Mouse (Mus musculus): ENCODE results near the gene Rnf103. TPM values are rescaled to one million over a fixed set of nuclear protein-coding genes. Genes with fewer than 3 reads are reported as not detected.
"Not testable (repeated sequence)": the region's sequence is repeated elsewhere in the genome, so short reads cannot be mapped to it uniquely, and the experiment has no call there.

Rnf103 gene
- polyA plus RNA-seq, 1 experiment from 2014 or later = 31.3 TPM

- TF ChIP-seq CTCF (IDR thresholded peaks at IDR 0.05) = no peak
- DNase-seq (ENCODE audit: low read depth, low spot score) = no peak
- POLR2A ChIA-PET = no interaction called here
- in situ Hi-C loops (cut with MboI; ENCODE audit: low pct_unique_long_range_greater_than_20kb) = no loop called here
- H3K27me3 ChIP-seq = no peaks in the 10 kb centered on the region
- CTCF ChIA-PET = interaction anchor here (1.2 to 2.6 kb wide), 2 partner anchors 12 to 13 kb away, joined by 3 to 7 read pairs; no protein-coding TSS in a partner anchor
- ATAC-seq = no peak
These were observed 20.9 kb upstream of the Rnf103 start for GRCm38 (mm10) chr6:71472786-71473185.

- ATAC-seq = no peak
- DNase-seq (ENCODE audit: low read depth, low spot score) = no peak
- ChIA-PET POLR2A (no interaction called here), CTCF (no interaction called here)
- in situ Hi-C loops (cut with MboI; ENCODE audit: low pct_unique_long_range_greater_than_20kb) = no loop called here
- TF ChIP-seq CTCF (IDR thresholded peaks at IDR 0.05) = no peak
- no peaks in the 10 kb centered on the region for H3K27me3 ChIP-seq
These were observed 18.1 kb upstream of the Rnf103 start for GRCm38 (mm10) chr6:71475604-71476003.

- ChIA-PET CTCF (no interaction called here), POLR2A (no interaction called here)
- no peaks in the 10 kb centered on the region for H3K27me3 ChIP-seq
- in situ Hi-C loops (cut with MboI; ENCODE audit: low pct_unique_long_range_greater_than_20kb) = no loop called here
- DNase-seq (ENCODE audit: low read depth, low spot score) = no peak
- no peak for ATAC-seq
- no peak for TF ChIP-seq CTCF (IDR thresholded peaks at IDR 0.05)
These were observed 16.9 kb upstream of the Rnf103 start for GRCm38 (mm10) chr6:71476783-71477182.

GRCm38 (mm10) chr6:71478816-71479568 is 14.7 kb upstream of the Rnf103 start:
- POLR2A ChIA-PET; ATAC-seq; DNase-seq (ENCODE audit: low read depth, low spot score); in situ Hi-C loops (cut with MboI; ENCODE audit: low pct_unique_long_range_greater_than_20kb); CTCF ChIA-PET; H3K27me3 ChIP-seq: not testable (repeated sequence)

GRCm38 (mm10) chr6:71479588-71479987 is 14.1 kb upstream of the Rnf103 start:
- DNase-seq (ENCODE audit: low read depth, low spot score); in situ Hi-C loops (cut with MboI; ENCODE audit: low pct_unique_long_range_greater_than_20kb); CTCF ChIA-PET; H3K27me3 ChIP-seq; ATAC-seq; POLR2A ChIA-PET: not testable (repeated sequence)

- POLR2A ChIA-PET = interaction anchor here (0.6 kb wide), 1 partner anchor 223 kb away, joined by 3 read pairs; no protein-coding TSS in a partner anchor
- in situ Hi-C loops (cut with MboI; ENCODE audit: low pct_unique_long_range_greater_than_20kb) = no loop called here
- CTCF ChIA-PET = no interaction called here
- no peak for TF ChIP-seq CTCF (IDR thresholded peaks at IDR 0.05)
- H3K27me3 ChIP-seq = no peaks in the 10 kb centered on the region
- no peak for ATAC-seq
- no peak for DNase-seq (ENCODE audit: low read depth, low spot score)
These were observed 13.6 kb upstream of the Rnf103 start for GRCm38 (mm10) chr6:71480136-71480535.

GRCm38 (mm10) chr6:71481136-71481535 is 12.6 kb upstream of the Rnf103 start:
- no peaks in the 10 kb centered on the region for H3K27me3 ChIP-seq
- TF ChIP-seq CTCF (IDR thresholded peaks at IDR 0.05) = no peak
- ATAC-seq (no peak), DNase-seq (ENCODE audit: low read depth, low spot score) (no peak)
- in situ Hi-C loops (cut with MboI; ENCODE audit: low pct_unique_long_range_greater_than_20kb) = no loop called here
- CTCF ChIA-PET = no interaction called here
- POLR2A ChIA-PET = no interaction called here

GRCm38 (mm10) chr6:71485246-71485645 is 8.4 kb upstream of the Rnf103 start:
- no peak for TF ChIP-seq CTCF (IDR thresholded peaks at IDR 0.05)
- in situ Hi-C loops (cut with MboI; ENCODE audit: low pct_unique_long_range_greater_than_20kb) = no loop called here
- ChIA-PET POLR2A (no interaction called here), CTCF (interaction anchor here (1.5 kb wide), 1 partner anchor 13 kb away, joined by 7 read pairs; no protein-coding TSS in a partner anchor)
- DNase-seq (ENCODE audit: low read depth, low spot score) (no peak), ATAC-seq (no peak)
- H3K27me3 ChIP-seq = no peaks in the 10 kb centered on the region

GRCm38 (mm10) chr6:71486226-71486625 is 7.5 kb upstream of the Rnf103 start:
- DNase-seq (ENCODE audit: low read depth, low spot score) (no peak), ATAC-seq (no peak)
- ChIA-PET POLR2A (no interaction called here), CTCF (no interaction called here)
- in situ Hi-C loops (cut with MboI; ENCODE audit: low pct_unique_long_range_greater_than_20kb) = no loop called here
- no peaks in the 10 kb centered on the region for H3K27me3 ChIP-seq
- TF ChIP-seq CTCF (IDR thresholded peaks at IDR 0.05) = no peak

GRCm38 (mm10) chr6:71486867-71487266 is 6.8 kb upstream of the Rnf103 start:
- DNase-seq (ENCODE audit: low read depth, low spot score) (no peak), ATAC-seq (no peak)
- ChIA-PET CTCF (no interaction called here), POLR2A (no interaction called here)
- no peaks in the 10 kb centered on the region for H3K27me3 ChIP-seq
- in situ Hi-C loops (cut with MboI; ENCODE audit: low pct_unique_long_range_greater_than_20kb) = no loop called here
- TF ChIP-seq CTCF (IDR thresholded peaks at IDR 0.05) = no peak

GRCm38 (mm10) chr6:71487966-71488365 is 5.7 kb upstream of the Rnf103 start:
- CTCF ChIA-PET = no interaction called here
- ATAC-seq = no peak
- POLR2A ChIA-PET = interaction anchor here (0.5 kb wide), 1 partner anchor 30 kb away, joined by 3 read pairs; no protein-coding TSS in a partner anchor
- DNase-seq (ENCODE audit: low read depth, low spot score) = no peak
- TF ChIP-seq CTCF (IDR thresholded peaks at IDR 0.05) = no peak
- in situ Hi-C loops (cut with MboI; ENCODE audit: low pct_unique_long_range_greater_than_20kb) = no loop called here
- no peaks in the 10 kb centered on the region for H3K27me3 ChIP-seq

GRCm38 (mm10) chr6:71492136-71492535 is 1.6 kb upstream of the Rnf103 start:
- DNase-seq (ENCODE audit: low read depth, low spot score) (no peak), ATAC-seq (no peak)
- ChIA-PET CTCF (no interaction called here), POLR2A (no interaction called here)
- no peak for TF ChIP-seq CTCF (IDR thresholded peaks at IDR 0.05)
- H3K27me3 ChIP-seq = no peaks in the 10 kb centered on the region
- in situ Hi-C loops (cut with MboI; ENCODE audit: low pct_unique_long_range_greater_than_20kb) = no loop called here

All from Patski (cell line).